Mouse (Mus musculus) small intestine, adult 2 months (tissue): ENCODE results near the gene Luc7l3.

Experiments used
- CTCF ChIP-seq: fragments of 200-500 bp; IDR thresholded peaks from 2 replicates; pipeline ENCODE4 v1.5.1; 2012; ENCODE audit warnings: low read depth, mild to moderate bottlenecking, control low read depth, inconsistent platforms, low read length, moderate library complexity, mixed read lengths; ENCODE audit not compliant: insufficient replicate concordance, insufficient read length; ENCODE audit errors: extremely low read depth
- POLR2A ChIP-seq: fragments of 200-500 bp; IDR thresholded peaks from 2 replicates; pipeline ENCODE4 v1.6.1; 2012; ENCODE audit warnings: low read depth, mild to moderate bottlenecking, control low read depth, inconsistent platforms, low read length, moderate library complexity

DNA sequence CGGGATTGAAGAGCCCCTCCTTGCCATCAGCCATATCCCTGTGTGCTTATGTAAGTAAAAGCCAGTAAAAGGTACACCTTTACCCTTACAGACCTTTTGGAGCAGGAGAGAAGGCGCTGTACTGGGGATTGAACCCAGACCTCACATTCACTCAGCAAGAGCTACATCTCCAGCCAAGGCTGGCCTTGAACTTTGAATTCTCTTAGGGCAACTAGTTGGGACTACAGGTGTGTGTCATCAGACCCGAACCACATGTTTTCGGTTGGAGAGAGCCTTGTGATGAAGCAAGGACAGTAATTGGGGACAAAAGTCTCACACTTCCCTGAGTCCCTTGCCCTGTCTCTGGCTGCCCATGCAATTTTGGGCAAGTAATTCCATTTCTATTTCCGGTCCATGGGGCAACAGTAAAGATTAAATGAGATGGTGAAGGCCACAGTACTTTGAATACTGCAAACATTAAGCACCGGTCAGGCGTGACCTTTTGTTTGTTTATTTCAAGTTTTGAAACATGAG lies 25.3 kb upstream of the Luc7l3 start:
- TF ChIP-seq CTCF (no peak), POLR2A (no peak)
